Mouse (Mus musculus) left cerebral cortex, postnatal 14 days (tissue): ENCODE measurements around the gene Dars2. TPM values are rescaled to one million over a fixed set of nuclear protein-coding genes. Genes with fewer than 3 reads are reported as not detected.

Experiments used
- DNase-seq, 2 experiments: peaks; one replicate each; pipeline ENCODE4 v3.0.0; 2021 to 2022; ENCODE audit warnings: low spot score in 2 of 2, mixed read lengths in 1 of 2
- intact Hi-C: fragments of 180-260 bp; cut with DNase I; formaldehyde crosslinking; loops from one replicate; pipeline ENCODE4 v1.15.1; 2025
- total RNA-seq, 2 experiments: library from RNA; stranded (reverse); gene quantifications; 2 replicates each; pipeline ENCODE4 v1.2.3; 2021

Gene Dars2
- total RNA-seq, 2 experiments from 2014 or later: 22.4 to 24.0 TPM

DNA sequence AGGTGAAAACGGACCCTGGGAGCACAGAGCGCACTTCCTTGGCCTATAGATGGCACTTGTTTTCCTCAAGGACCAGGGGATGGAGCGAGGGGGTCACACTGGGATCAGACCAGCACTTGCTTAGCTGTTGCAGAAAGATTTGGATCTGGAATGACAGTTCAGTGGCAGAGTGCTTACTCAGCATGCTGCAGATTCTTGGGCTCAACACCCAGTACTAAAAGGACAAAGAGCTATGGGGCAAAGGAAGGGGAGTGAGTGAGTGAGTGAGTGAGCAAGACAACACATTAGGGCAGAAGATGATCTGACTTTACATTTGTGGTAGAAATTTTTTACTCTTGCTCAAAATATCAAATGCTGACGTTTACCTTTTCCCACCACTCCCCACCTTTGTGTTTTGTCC lies 65.5 kb downstream of the Dars2 start:
- no peak for DNase-seq
- intact Hi-C loops: no loop called here

GRCm38 (mm10) chr1:160993851-160994250 lies 76.6 kb downstream of the Dars2 start:
- DNase-seq: no peak
- intact Hi-C loops: no loop called here

Other genes with a start within 250 kb of the Dars2 start
- gene Rc3h1, start 164.2 kb downstream of the Dars2 start, total RNA-seq: 10 to 100 TPM; 38.3 to 41.8 TPM
- under 1 TPM; 0.29 to 0.53 TPM for gene Serpinc1, start 92.1 kb downstream of the Dars2 start, total RNA-seq
- gene Zbtb37, start 35.8 kb downstream of the Dars2 start, total RNA-seq: 10 to 100 TPM; 11.4 to 14.9 TPM
- 1 to 10 TPM; 1.6 to 1.8 TPM for gene Cenpl, start 55 bp upstream of the Dars2 start, total RNA-seq
- gene Klhl20, start 60.9 kb upstream of the Dars2 start, total RNA-seq: 10 to 100 TPM; 17.6 to 18.1 TPM
- 10 to 100 TPM; 37.0 to 39.0 TPM for gene Ankrd45, start 72.0 kb upstream of the Dars2 start, total RNA-seq
- gene Tex50, start 88.7 kb upstream of the Dars2 start, total RNA-seq: not detected
- gene Prdx6, start 180.6 kb upstream of the Dars2 start, total RNA-seq: 100 to 1,000 TPM; 277 to 282 TPM